Mouse (Mus musculus) bone marrow macrophage, adult 2 months (primary cell): ENCODE data around the gene Lingo4. TPM values are rescaled to one million over a fixed set of nuclear protein-coding genes. Genes with fewer than 3 reads are reported as not detected.

Experiments
- H3K27ac ChIP-seq: 2 replicates; pipeline ENCODE4 v1.5.1; 2012; ENCODE audit warnings: low read depth, low read length; ENCODE audit not compliant: insufficient read depth
- H3K4me1 ChIP-seq: 2 replicates; pipeline ENCODE4 v1.6.1; 2012; ENCODE audit warnings: low read length; ENCODE audit not compliant: control insufficient read depth, insufficient read depth
- H3K4me3 ChIP-seq: 2 replicates; pipeline ENCODE4 v1.5.1; 2012; ENCODE audit warnings: mild to moderate bottlenecking, low read length, moderate library complexity; ENCODE audit not compliant: insufficient read depth
- CTCF ChIP-seq: IDR thresholded peaks from 2 replicates; pipeline ENCODE4 v1.5.1; 2012; ENCODE audit warnings: low read depth, mild to moderate bottlenecking, low read length, moderate library complexity
- POLR2A ChIP-seq: IDR thresholded peaks from 2 replicates; pipeline ENCODE4 v1.6.1; 2012; ENCODE audit warnings: mild to moderate bottlenecking, low read depth, low read length, borderline replicate concordance
- polyA plus RNA-seq: library from polyadenylated mRNA; stranded (reverse); fragments of >200 nt; gene quantifications from 2 replicates; pipeline ENCODE4 v1.2.4, GENCODE M21; 2012; ENCODE audit not compliant: missing spikeins, insufficient read depth, insufficient read length

Lingo4 gene
- polyA plus RNA-seq, 1 experiment: not detected

DNA sequence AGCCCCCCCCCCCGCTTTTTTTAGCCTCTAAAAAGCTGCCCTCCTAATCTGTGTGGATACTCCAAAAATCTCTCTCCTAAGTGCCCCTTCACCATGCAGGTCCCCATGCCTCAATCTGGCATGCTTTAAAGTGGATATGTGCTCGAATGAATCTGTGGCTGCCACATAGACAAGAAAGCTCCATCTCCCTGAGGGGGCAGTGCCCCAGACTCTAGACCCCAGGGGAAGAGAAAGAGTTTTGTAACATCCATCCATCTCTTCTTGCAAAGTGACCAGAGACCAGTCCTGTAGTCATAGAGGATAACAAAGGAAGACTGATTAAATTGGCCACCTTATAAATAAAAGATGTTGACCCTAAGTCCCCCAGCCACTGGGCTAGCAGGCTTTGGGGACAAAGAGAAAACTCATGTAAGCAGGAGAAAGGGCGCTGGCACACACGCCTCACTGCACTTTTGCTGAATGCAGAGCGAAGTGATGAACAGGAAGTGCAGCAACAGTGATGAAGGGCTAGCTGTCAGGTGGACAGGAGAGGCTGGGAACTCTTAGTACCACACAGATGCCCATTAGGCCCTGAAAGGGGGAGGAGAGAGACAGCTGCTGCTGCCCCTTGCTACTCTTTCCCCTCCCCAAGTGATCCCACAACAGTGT is 1.5 kb downstream of the Lingo4 start:
- Histone ChIP-seq H3K27ac (no peak overlapping the region), H3K4me1 (no peaks in the 10 kb centered on the region), H3K4me3 (no peak overlapping the region)
- no peak for TF ChIP-seq CTCF
- TF ChIP-seq POLR2A: no peak

DNA sequence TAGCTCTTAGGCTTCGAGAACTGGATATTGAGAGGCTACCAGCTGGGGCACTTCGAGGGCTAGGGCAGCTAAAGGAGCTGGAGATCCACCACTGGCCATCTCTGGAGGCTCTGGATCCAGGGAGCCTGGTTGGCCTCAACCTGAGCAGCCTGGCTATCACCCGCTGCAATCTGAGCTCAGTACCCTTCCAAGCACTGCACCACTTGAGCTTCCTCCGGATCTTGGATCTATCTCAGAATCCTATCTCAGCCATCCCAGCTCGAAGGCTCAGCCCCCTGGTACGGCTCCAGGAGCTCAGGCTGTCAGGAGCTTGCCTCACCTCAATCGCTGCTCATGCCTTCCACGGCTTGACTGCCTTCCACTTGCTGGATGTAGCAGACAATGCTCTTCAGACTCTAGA is 4.1 kb downstream of the Lingo4 start:
- TF ChIP-seq CTCF (no peak), POLR2A (no peak)
- Histone ChIP-seq H3K4me3 (no peak overlapping the region), H3K27ac (no peak overlapping the region), H3K4me1 (no peaks in the 10 kb centered on the region)

DNA sequence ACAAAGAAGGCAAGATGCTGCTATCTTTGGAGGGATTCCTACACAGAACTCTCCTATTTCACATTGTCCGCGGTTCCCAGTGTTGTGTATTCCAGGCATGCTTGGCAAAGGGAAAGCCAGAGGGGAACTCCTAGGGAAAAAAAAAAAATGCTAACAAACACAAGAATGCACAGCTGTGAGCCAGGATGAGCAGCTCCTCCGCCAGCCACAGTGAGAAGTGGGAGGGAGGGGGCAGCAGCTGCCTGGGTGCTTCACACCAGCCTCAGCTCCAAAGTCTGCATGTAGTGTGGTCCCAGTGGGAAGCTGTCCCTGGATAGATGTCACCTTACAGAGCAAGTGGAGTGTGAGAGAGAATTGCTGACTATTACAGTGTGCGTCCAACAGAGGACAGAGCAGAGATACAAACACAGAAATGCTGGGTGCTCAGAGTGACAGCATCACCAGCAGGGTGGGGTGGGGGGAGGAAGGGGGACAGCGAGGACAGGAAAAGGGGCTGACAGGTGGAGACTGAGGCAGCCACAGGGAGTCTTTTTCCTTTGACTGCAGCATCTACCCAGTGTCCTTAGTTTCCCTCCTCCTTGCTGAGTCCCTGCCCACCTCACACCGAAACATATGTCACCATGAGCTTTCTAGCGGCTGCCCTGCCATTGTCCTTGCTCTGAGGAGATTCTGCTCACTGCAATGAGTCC is 6.2 kb downstream of the Lingo4 start:
- Histone ChIP-seq H3K27ac (no peak overlapping the region), H3K4me3 (no peak overlapping the region), H3K4me1 (no peaks in the 10 kb centered on the region)
- TF ChIP-seq CTCF: no peak

DNA sequence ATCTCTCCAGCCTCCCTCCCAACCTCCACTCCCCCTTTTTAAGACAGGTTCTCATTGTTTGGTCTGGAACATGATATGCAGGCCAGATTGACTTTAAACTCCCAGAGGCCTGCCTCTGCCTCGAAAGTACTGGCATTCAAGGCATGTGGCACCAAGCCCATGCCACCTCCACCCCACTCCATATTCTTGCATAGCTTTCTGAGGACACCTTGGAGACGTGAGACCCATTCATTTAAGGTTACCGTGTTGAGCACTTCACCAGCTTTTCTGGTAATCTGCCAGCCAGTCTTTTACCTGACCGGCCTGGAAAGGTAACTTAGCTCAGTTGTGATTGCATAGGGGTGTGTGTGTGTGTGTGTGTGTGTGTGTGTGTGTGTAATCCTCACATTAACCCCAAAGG is 7.2 kb downstream of the Lingo4 start:
- Histone ChIP-seq H3K4me3 (no peak overlapping the region), H3K4me1 (no peaks in the 10 kb centered on the region), H3K27ac (no peak overlapping the region)
- TF ChIP-seq POLR2A (no peak), CTCF (no peak)

DNA sequence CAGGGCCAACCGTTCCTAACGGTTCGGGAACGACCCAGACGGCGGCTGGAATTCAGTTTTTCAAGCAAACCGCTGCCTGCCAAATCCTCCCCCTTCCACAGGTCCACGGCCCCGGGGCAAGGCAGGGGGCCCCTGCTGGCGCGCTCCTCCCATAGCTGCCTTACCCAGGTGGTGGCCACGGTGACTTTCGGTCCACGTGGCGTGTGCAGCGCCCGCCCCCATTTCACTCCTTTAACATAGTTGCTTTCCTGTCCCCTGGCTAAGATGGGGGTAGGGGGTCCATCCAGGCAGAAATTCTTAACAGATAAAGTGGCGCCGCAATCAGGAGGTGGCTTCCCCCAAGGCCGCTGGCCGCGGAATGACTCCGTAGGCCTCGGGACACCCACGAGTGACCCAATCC is 14.2 kb downstream of the Lingo4 start:
- TF ChIP-seq POLR2A: no peak
- no peak for TF ChIP-seq CTCF
- Histone ChIP-seq H3K27ac (peak overlapping the region; percentile 21), H3K4me1 (peaks cover 3% of the 10 kb centered on the region; the same call in 1 of the 2 replicates), H3K4me3 (peak overlapping the region; percentile 75)

GRCm38 (mm10) chr3:94413031-94413679 is 14.8 kb downstream of the Lingo4 start, which contains the start of gene Tdrkh:
TSS of gene Tdrkh (plus strand) at chr3:94413273.
- TF ChIP-seq CTCF: no peak
- TF ChIP-seq POLR2A: no peak; the same call in 1 of the 2 replicates
- Histone ChIP-seq H3K4me1 (peaks cover 3% of the 10 kb centered on the region; the same call in 1 of the 2 replicates), H3K27ac (peak within 1 kb of the TSS; percentile 21), H3K4me3 (peak within 1 kb of the TSS; percentile 85)

DNA sequence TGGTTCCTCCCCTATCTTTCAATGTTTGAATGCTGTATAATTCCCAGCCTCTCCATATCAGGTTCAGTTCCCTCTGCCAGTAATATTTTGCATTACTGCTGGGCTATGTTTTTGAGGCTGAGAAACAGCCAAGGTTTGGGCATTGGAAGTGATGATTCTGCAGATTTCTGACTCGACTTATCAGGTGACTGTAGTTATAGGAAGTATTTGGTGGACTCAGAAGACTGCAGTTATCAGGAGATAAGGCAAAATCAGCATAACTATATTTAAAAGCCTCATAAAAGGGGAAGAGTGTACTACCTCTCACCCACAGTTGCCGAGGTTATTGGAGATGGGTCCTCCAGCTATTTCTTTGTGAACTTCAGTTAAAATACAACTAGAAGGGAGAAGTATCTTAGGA is 32.7 kb downstream of the Lingo4 start:
- TF ChIP-seq POLR2A (no peak), CTCF (no peak)

DNA sequence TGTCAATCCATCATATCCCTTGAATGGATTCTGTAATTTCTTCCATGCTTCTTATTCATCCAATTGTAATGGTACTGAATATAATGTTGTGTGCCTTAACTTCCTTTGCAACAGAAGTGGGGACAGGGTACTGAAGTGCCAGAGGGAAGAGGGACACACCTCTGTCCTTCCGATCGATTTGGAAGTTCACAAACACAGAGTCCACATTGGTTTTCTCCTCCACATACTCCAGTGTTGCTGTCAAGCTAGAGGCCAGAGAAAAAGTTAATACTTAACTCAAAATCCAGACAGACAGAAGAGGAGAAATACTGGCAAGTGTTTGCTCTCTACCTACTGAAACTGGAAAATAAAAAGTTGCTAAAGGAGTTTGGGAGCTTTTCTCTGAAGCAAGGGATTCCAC is 36.0 kb downstream of the Lingo4 start:
- TF ChIP-seq CTCF: no peak
- no peak for TF ChIP-seq POLR2A
- Histone ChIP-seq H3K27ac (no peak overlapping the region), H3K4me1 (peaks cover 9% of the 10 kb centered on the region), H3K4me3 (no peak overlapping the region)

More for the DNA sequence above, 32.7 kb downstream of the Lingo4 start:
- H3K4me3 ChIP-seq: no peak overlapping the region
- H3K4me1 ChIP-seq: peaks cover 9% of the 10 kb centered on the region
- peak overlapping the region; percentile 9; the same call in 1 of the 2 replicates for H3K27ac ChIP-seq

- Histone ChIP-seq H3K4me1 (no peaks in the 10 kb centered on the region), H3K27ac (no peak overlapping the region), H3K4me3 (no peak overlapping the region)
- TF ChIP-seq CTCF (no peak), POLR2A (no peak)
These were observed 38.1 kb downstream of the Lingo4 start for GRCm38 (mm10) chr3:94436420-94436819.

GRCm38 (mm10) chr3:94441182-94441581 is 42.9 kb downstream of the Lingo4 start:
- Histone ChIP-seq H3K4me3 (no peak overlapping the region), H3K4me1 (peaks cover 7% of the 10 kb centered on the region), H3K27ac (no peak overlapping the region)
- no peak for TF ChIP-seq CTCF
- TF ChIP-seq POLR2A: no peak
